Mouse (Mus musculus) hindbrain, postnatal 0 days (tissue): ENCODE measurements at regions not wholly inside any gene's neighbourhood (a gene's known extent, or its start where the extent isn't known, plus 50 kb on each side); places are given as distances from the start of the nearest gene placed in this dataset.
A peak's percentile ranks its signal among the peaks of the same experiment; 100 is the strongest.

ENCODE experiments used
- ATAC-seq: fragments of 200-750 bp; cut with Nextera tagmentation; 2 replicates; pipeline ENCODE4 v1.8.0; 2017; ENCODE audit warnings: mild to moderate bottlenecking, moderate TSS enrichment, moderate library complexity
- DNase-seq: peaks from one replicate; pipeline ENCODE4 v3.0.0-alpha.2; 2015; ENCODE audit warnings: low spot score
- H3K27ac ChIP-seq: fragments of 300-500 bp; sonication (generic); 2 replicates; pipeline ENCODE4 v1.5.1; 2014; ENCODE audit warnings: mild to moderate bottlenecking
- H3K27me3 ChIP-seq: fragments of 300-500 bp; sonication (generic); 2 replicates; pipeline ENCODE4 v1.6.1; 2014; ENCODE audit warnings: low read length, mixed read lengths; ENCODE audit not compliant: insufficient read depth
- H3K36me3 ChIP-seq: fragments of 300-500 bp; sonication (generic); 2 replicates; pipeline ENCODE4 v1.6.1; 2014; ENCODE audit warnings: low read length, mixed read lengths; ENCODE audit not compliant: insufficient read depth
- H3K4me1 ChIP-seq: fragments of 300-500 bp; sonication (generic); 2 replicates; pipeline ENCODE4 v1.6.1; 2014; ENCODE audit warnings: antibody characterized with exemption, low read length, mixed read lengths; ENCODE audit not compliant: insufficient read depth
- H3K4me2 ChIP-seq: fragments of 300-500 bp; sonication (generic); 2 replicates; pipeline ENCODE4 v1.6.1; 2014; ENCODE audit warnings: low read depth, mild to moderate bottlenecking, low read length, moderate library complexity, mixed read lengths
- H3K4me3 ChIP-seq: fragments of 300-500 bp; sonication (generic); 2 replicates; pipeline ENCODE4 v1.5.1; 2014; ENCODE audit warnings: low read length
- H3K9ac ChIP-seq: fragments of 300-500 bp; sonication (generic); replicated peaks from 2 replicates; pipeline ENCODE4 v1.6.1; 2014; ENCODE audit warnings: mild to moderate bottlenecking, low read length, moderate library complexity, mixed read lengths
- H3K9me3 ChIP-seq: fragments of 300-500 bp; sonication (generic); 2 replicates; pipeline ENCODE4 v1.6.1; 2016; ENCODE audit warnings: low read length, mixed read lengths
- CTCF ChIP-seq: IDR thresholded peaks from 2 replicates; pipeline ENCODE4 v1.5.1; 2016; ENCODE audit warnings: antibody characterized with exemption, control low read depth, low read depth
- WGBS: fragments of 180-500 bp; shearing (Covaris S2); extraction: QIAGEN DNeasy Blood & Tissue Kit; methylation state at CpG from one replicate; pipeline ENCODE4 v1.1.7; 2014; 5-methylcytosine and 5-hydroxymethylcytosine counted together

GRCm38 (mm10) chr4:97509576-97509975 lies 263.0 kb upstream of the Nfia start:
- ATAC-seq, result no peak
- H3K4me1 ChIP-seq, result no peaks in the 10 kb centered on the region
- no peak for DNase-seq
- H3K27me3 ChIP-seq, result no peaks in the 10 kb centered on the region
- H3K36me3 ChIP-seq, result no peaks in the 10 kb centered on the region
- H3K9ac ChIP-seq, result no peak overlapping the region
- no peak for TF ChIP-seq CTCF
- WGBS, result 83% methylated on average over 8 of the region's 8 CpGs
- H3K4me3 ChIP-seq, result no peak overlapping the region
- no peaks in the 10 kb centered on the region for H3K9me3 ChIP-seq
- H3K27ac ChIP-seq, result no peak overlapping the region
- no peak overlapping the region for H3K4me2 ChIP-seq

- H3K4me3 ChIP-seq, result no peak overlapping the region
- no peak for TF ChIP-seq CTCF
- no peak for DNase-seq
- H3K27ac ChIP-seq, result no peak overlapping the region
- H3K4me1 ChIP-seq, result no peaks in the 10 kb centered on the region
- no peak overlapping the region for H3K4me2 ChIP-seq
- H3K9ac ChIP-seq, result no peak overlapping the region
- H3K36me3 ChIP-seq, result no peaks in the 10 kb centered on the region
- ATAC-seq, result no peak
- H3K9me3 ChIP-seq, result no peaks in the 10 kb centered on the region
- no peaks in the 10 kb centered on the region for H3K27me3 ChIP-seq
- 88% methylated on average over 1 of the region's 1 CpGs for whole genome bisulfite sequencing
Observed at GRCm38 (mm10) chr4:97505734-97506133, 266.8 kb upstream of the Nfia start.

- H3K4me1 ChIP-seq, result no peaks in the 10 kb centered on the region
- no peaks in the 10 kb centered on the region for H3K9me3 ChIP-seq
- no peaks in the 10 kb centered on the region for H3K36me3 ChIP-seq
- H3K4me2 ChIP-seq, result no peak overlapping the region
- DNase-seq (peak; percentile 4), ATAC-seq (no peak)
- no peak for TF ChIP-seq CTCF
- H3K27ac ChIP-seq, result no peak overlapping the region
- no peak overlapping the region for H3K9ac ChIP-seq
- H3K4me3 ChIP-seq, result no peak overlapping the region
- H3K27me3 ChIP-seq, result no peaks in the 10 kb centered on the region
- WGBS, result 84% methylated on average over 2 of the region's 2 CpGs
Observed at GRCm38 (mm10) chr4:97491248-97491804, 281.2 kb upstream of the Nfia start.

- Histone ChIP-seq H3K4me2 (no peak overlapping the region), H3K27me3 (no peaks in the 10 kb centered on the region), H3K9me3 (no peaks in the 10 kb centered on the region), H3K4me1 (no peaks in the 10 kb centered on the region), H3K9ac (no peak overlapping the region), H3K4me3 (no peak overlapping the region), H3K36me3 (no peaks in the 10 kb centered on the region), H3K27ac (no peak overlapping the region)
- peak; percentile 63 for ATAC-seq
- no peak for TF ChIP-seq CTCF
- 43% methylated on average over 10 of the region's 10 CpGs for WGBS
- peak; percentile 42 for DNase-seq
Observed at GRCm38 (mm10) chr4:97486354-97486753, 286.2 kb upstream of the Nfia start.

GRCm38 (mm10) chr4:97485225-97485624 lies 287.3 kb upstream of the Nfia start:
- H3K27ac ChIP-seq, result no peak overlapping the region
- no peaks in the 10 kb centered on the region for H3K36me3 ChIP-seq
- no peak overlapping the region for H3K9ac ChIP-seq
- TF ChIP-seq CTCF, result no peak
- H3K9me3 ChIP-seq, result no peaks in the 10 kb centered on the region
- no peak overlapping the region for H3K4me3 ChIP-seq
- H3K4me1 ChIP-seq, result no peaks in the 10 kb centered on the region
- ATAC-seq (no peak), DNase-seq (no peak)
- H3K27me3 ChIP-seq, result no peaks in the 10 kb centered on the region
- no peak overlapping the region for H3K4me2 ChIP-seq
- WGBS, result 91% methylated on average over 3 of the region's 3 CpGs

- DNase-seq (peak; percentile 8), ATAC-seq (peak; percentile 55; the same call in 1 of the 2 replicates)
- WGBS, result 60% methylated on average over 10 of the region's 10 CpGs
Observed at GRCm38 (mm10) chr4:97482701-97483246, 289.8 kb upstream of the Nfia start.

GRCm38 (mm10) chr4:97481836-97482235 lies 290.7 kb upstream of the Nfia start:
- no peak for TF ChIP-seq CTCF
- DNase-seq, result no peak
- H3K9ac ChIP-seq, result no peak overlapping the region
- no peaks in the 10 kb centered on the region for H3K9me3 ChIP-seq
- no peak overlapping the region for H3K4me2 ChIP-seq
- no peak for ATAC-seq
- no peak overlapping the region for H3K4me3 ChIP-seq
- no peak overlapping the region for H3K27ac ChIP-seq
- H3K36me3 ChIP-seq, result no peaks in the 10 kb centered on the region
- peaks cover under 1% of the 10 kb centered on the region; the same call in 1 of the 2 replicates for H3K4me1 ChIP-seq
- 86% methylated on average over 3 of the region's 3 CpGs for WGBS
- no peaks in the 10 kb centered on the region for H3K27me3 ChIP-seq

More at GRCm38 (mm10) chr4:97482701-97483246, 289.8 kb upstream of the Nfia start:
- H3K9ac ChIP-seq, result no peak overlapping the region
- no peaks in the 10 kb centered on the region for H3K27me3 ChIP-seq
- no peak overlapping the region for H3K4me3 ChIP-seq
- no peak for TF ChIP-seq CTCF
- no peaks in the 10 kb centered on the region for H3K36me3 ChIP-seq
- no peaks in the 10 kb centered on the region for H3K9me3 ChIP-seq
- H3K4me1 ChIP-seq, result no peaks in the 10 kb centered on the region
- no peak overlapping the region for H3K27ac ChIP-seq
- no peak overlapping the region for H3K4me2 ChIP-seq
